Mouse (Mus musculus) stomach, embryonic 16.5 days (tissue): ENCODE measurements around the gene Inpp4a. TPM values are rescaled to one million over a fixed set of nuclear protein-coding genes. Genes with fewer than 3 reads are reported as not detected.

ENCODE experiments used
- polyA plus RNA-seq: library from polyadenylated mRNA; unstranded; fragments of >200 nt; fragmentation: Nextera tagmentation; extraction: Ambion mirVana; gene quantifications from 2 replicates; pipeline ENCODE4 v1.2.1, GENCODE M21; 2015

Gene Inpp4a
- polyA plus RNA-seq, 1 experiment from 2014 or later: 18.8 TPM

Other genes starting within 250 kb of the Inpp4a start
- gene Cnga3, start 85.4 kb upstream of the Inpp4a start, polyA plus RNA-seq: 1.1 and 1.3 TPM in 2 replicates
- gene Coa5, start 130.2 kb downstream of the Inpp4a start, polyA plus RNA-seq: 47.7 and 52.3 TPM in 2 replicates
- 123 and 131 TPM in 2 replicates for gene Unc50, start 130.3 kb downstream of the Inpp4a start, polyA plus RNA-seq
- 20.3 and 27.1 TPM in 2 replicates for gene Mgat4a, start 241.2 kb downstream of the Inpp4a start, polyA plus RNA-seq